Mouse (Mus musculus) heart, postnatal 25 days (tissue): ENCODE measurements around the gene 4930415O20Rik. TPM values are rescaled to one million over a fixed set of nuclear protein-coding genes. Genes with fewer than 3 reads are reported as not detected.

ENCODE experiments used
- DNase-seq: peaks from one replicate; pipeline ENCODE4 v3.0.0; 2022; ENCODE audit warnings: low spot score
- intact Hi-C: fragments of 180-260 bp; cut with DNase I; formaldehyde crosslinking; loops from one replicate; pipeline ENCODE4 v1.15.1; 2025
- total RNA-seq, 2 experiments: library from RNA; stranded (reverse); gene quantifications; 2 replicates each; pipeline ENCODE4 v1.2.3; 2021

The 4930415O20Rik gene
- total RNA-seq, 2 experiments from 2014 or later, result 0.68 to 1.0 TPM

DNA sequence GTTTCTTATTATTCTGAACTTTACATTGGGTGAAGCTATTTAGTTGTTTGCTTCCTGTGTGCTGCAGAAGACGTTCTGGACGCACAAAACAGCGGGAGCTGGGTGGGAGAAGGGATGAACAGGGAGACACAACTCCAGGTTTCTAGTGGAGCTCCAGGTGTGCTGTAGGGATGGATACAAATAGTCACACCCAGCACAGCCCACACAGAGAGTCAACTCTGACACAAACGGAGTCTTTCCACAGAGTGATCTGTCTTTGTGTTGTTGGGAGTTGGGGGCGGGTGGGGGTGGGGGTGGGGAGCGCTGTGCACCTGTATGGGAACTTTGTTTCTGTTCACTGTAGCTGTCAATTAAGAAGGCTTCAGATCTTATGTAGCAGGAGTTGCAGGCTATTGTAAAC, 51.9 kb downstream of the 4930415O20Rik start:
- no peak for DNase-seq
- intact Hi-C loops, result no loop called here

DNA sequence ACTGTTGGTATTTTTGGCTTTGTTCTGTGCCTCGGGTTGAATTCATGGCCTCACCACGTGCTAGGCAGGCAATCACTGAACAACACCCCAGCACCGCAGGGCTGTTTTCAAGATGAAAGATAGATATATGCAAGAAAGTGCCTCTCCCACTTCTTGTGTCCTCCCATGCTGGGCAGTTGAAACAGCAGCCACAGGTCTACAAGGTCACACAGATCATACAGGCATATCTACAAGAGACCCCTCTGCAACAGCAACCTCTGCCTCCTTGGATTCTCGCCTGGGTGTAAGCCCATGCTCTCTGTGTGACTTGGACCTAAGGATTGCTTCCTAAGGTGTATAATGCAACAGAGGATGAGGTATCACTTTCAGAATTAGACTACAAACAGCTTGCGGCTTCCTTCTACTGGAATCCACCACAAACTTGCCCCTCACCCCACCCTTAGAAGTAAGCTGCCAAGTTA, 52.6 kb downstream of the 4930415O20Rik start:
- no peak for DNase-seq
- intact Hi-C loops, result no loop called here

DNA sequence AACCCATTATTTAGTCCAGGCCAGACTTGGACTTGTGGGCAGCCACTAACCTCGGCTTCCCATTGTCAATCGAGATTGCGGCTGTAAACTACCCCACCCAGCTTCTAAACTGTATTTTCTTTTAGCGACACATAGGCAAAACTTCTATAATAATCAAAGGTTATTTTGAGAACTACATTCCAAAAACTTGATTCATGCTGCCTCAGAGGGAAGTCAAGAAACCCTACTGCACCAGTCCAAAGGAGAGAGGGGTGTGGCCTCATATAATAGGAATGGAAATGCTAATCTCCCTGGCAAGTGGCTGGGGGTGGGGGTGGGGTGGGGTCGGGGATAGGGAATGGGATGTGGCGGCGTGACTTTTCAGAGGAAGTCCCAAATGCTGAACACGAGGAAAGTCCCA, 55.3 kb downstream of the 4930415O20Rik start:
- intact Hi-C loops, result no loop called here
- DNase-seq, result no peak

- no peak for DNase-seq
- intact Hi-C loops, result no loop called here
Measured at GRCm38 (mm10) chr15:98626487-98627212, 55.8 kb downstream of the 4930415O20Rik start.

GRCm38 (mm10) chr15:98628589-98629254, 57.9 kb downstream of the 4930415O20Rik start:
- no peak for DNase-seq
- intact Hi-C loops, result no loop called here

GRCm38 (mm10) chr15:98629464-98629863, 58.7 kb downstream of the 4930415O20Rik start:
- intact Hi-C loops, result no loop called here
- DNase-seq, result no peak

- intact Hi-C loops, result no loop called here
- DNase-seq, result no peak
Measured at GRCm38 (mm10) chr15:98630540-98630939, 59.7 kb downstream of the 4930415O20Rik start, which contains the start of gene Cacnb3. Cacnb3 (plus strand) TSS chr15:98630840.

GRCm38 (mm10) chr15:98631493-98631892, 60.7 kb downstream of the 4930415O20Rik start:
- no peak for DNase-seq
- intact Hi-C loops, result no loop called here

- intact Hi-C loops, result no loop called here
- DNase-seq, result peak; percentile 39
Measured at GRCm38 (mm10) chr15:98632107-98632744, 61.4 kb downstream of the 4930415O20Rik start.

DNA sequence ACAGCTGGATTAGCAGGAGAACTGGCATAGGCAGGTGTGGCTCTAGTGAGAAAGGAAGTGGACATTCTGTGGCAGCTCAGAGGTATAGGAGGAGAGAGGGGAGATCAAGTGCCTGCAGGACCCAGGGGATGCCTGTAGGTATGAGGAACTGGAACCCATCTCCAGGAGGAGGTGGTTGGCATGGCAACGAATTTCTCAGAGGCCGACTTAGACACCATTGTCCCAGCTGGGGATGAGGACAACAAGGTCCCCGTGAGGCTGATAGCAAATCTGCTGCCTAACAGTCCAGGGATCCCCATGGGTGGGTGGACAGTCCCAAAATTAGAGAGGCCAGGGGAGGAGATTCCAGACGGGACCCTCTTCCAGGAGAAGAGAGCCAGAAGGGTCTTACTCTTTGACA, 62.1 kb downstream of the 4930415O20Rik start:
- no peak for DNase-seq
- intact Hi-C loops, result no loop called here

- DNase-seq, result no peak
- intact Hi-C loops, result no loop called here
Measured at GRCm38 (mm10) chr15:98633822-98634470, 63.1 kb downstream of the 4930415O20Rik start.

DNA sequence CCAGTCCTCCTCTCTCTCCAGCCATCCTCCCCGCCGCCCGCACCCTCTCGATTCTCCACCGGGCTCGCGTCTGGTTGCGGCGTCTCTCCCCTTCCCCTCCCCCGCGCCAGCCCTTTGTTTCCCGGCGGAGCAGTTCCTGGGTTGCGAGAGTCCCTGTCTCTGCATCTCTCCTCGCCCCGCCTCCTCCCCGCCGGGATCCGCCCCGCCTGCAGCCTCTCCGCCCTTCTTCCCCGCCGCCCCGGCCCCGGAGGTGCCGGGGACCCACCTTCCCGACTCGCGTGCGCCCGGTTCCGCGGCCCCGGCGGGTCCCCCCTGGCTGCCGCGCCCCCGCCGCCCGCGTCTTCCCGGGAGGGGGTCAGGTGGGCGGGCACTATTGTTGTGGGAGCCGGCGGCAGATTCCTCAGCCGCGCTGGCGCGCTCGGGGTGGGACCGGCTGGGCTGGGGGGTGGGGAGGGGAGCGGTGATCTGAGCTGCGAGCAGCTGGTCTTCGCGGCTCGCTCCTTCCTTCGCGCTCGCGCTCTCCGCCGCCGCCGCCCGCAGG, 63.8 kb downstream of the 4930415O20Rik start:
- intact Hi-C loops, result no loop called here
- peak; percentile 65 for DNase-seq

DNA sequence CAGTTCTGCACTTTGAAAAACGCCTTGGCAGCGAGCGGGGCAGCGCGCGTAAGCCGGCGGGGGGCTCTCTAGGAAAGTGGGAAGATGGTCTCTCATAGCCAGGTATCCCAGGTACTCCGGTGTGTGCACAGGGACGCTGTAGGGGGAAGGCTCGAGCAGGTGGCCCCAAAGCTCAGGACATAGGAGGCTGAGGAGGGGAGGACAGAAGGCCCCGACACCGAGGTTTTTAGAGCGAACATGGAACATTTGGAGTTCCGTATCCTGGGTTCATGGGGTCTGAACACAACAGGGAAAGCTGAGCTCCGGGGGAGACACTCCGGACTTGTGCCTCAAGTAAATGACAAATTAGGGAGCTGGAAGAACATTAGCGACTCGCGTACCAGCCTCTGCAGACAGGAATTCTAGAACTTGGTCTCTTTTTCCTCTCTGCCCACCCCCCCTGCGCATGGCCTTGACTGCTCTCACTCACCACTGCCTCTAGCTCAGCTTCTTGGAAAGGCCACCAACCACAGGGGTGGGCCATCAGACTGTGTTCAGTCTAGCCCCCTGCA, 64.6 kb downstream of the 4930415O20Rik start:
- intact Hi-C loops, result no loop called here
- DNase-seq, result no peak

GRCm38 (mm10) chr15:98636517-98636916, 65.7 kb downstream of the 4930415O20Rik start:
- intact Hi-C loops, result no loop called here

DNA sequence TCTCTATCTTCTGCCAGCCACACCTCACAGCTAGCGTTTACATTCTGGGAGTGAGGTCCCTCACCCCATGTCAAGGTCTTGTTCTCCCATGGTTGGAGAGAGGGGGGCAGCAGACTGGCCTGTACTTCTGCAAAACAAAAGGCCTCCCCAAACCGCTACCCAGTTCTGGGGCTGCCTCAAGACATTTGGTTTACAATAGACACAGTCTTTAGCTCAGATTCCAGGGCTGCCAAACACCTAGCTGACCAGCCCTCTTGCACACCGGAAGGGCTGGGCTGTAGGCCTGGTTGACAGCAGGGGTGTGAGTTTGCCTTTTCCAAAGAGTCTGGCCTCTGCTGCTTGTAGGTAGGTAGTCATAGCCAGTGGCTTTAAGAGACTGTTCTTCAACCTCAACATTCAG, 66.4 kb downstream of the 4930415O20Rik start:
- no peak for DNase-seq
- intact Hi-C loops, result no loop called here

More at GRCm38 (mm10) chr15:98636517-98636916, 65.7 kb downstream of the 4930415O20Rik start:
- no peak for DNase-seq

Other genes starting within 250 kb of the 4930415O20Rik start
- gene Olfr284, start 230.0 kb upstream of the 4930415O20Rik start, total RNA-seq, result not detected
- not detected for gene Olfr283, start 190.1 kb upstream of the 4930415O20Rik start, total RNA-seq
- gene Olfr282, start 139.8 kb upstream of the 4930415O20Rik start, total RNA-seq, result not detected
- gene Olfr281, start 118.4 kb upstream of the 4930415O20Rik start, total RNA-seq, result not detected
- gene OR5BS1P, start 101.1 kb upstream of the 4930415O20Rik start, total RNA-seq, result not detected
- gene Lalba, start 88.3 kb upstream of the 4930415O20Rik start, total RNA-seq, result not detected
- not detected for gene Olfr279, start 78.6 kb upstream of the 4930415O20Rik start, total RNA-seq
- gene Kansl2, start 36.7 kb upstream of the 4930415O20Rik start, total RNA-seq, result 10 to 100 TPM; 74.0 to 75.6 TPM
- 10 to 100 TPM; 31.0 to 31.9 TPM for gene Ccnt1, start 81 bp upstream of the 4930415O20Rik start, total RNA-seq
- 100 to 1,000 TPM; 188 to 238 TPM for gene Adcy6, start 39.1 kb downstream of the 4930415O20Rik start, total RNA-seq
- gene Cacnb3, start 59.8 kb downstream of the 4930415O20Rik start, total RNA-seq, result 1 to 10 TPM; 4.1 TPM
- gene Ddx23, start 91.9 kb downstream of the 4930415O20Rik start, total RNA-seq, result 10 to 100 TPM; 43.5 to 52.8 TPM
- 1 to 10 TPM; 1.3 to 1.5 TPM for gene Rnd1, start 106.5 kb downstream of the 4930415O20Rik start, total RNA-seq
- gene Ccdc65, start 137.2 kb downstream of the 4930415O20Rik start, total RNA-seq, result under 1 TPM in 1 of 2 experiments, not detected in 1; 0.18 TPM
- gene Fkbp11, start 157.2 kb downstream of the 4930415O20Rik start, total RNA-seq, result 1 to 10 TPM; 4.7 to 7.2 TPM
- gene Arf3, start 192.2 kb downstream of the 4930415O20Rik start, total RNA-seq, result 10 to 100 TPM; 18.5 to 20.8 TPM
- gene Wnt10b, start 207.1 kb downstream of the 4930415O20Rik start, total RNA-seq, result under 1 TPM; 0.34 to 0.57 TPM
- gene Wnt1, start 218.9 kb downstream of the 4930415O20Rik start, total RNA-seq, result not detected
- under 1 TPM; 0.21 to 0.59 TPM for gene Ddn, start 238.5 kb downstream of the 4930415O20Rik start, total RNA-seq